Mouse (Mus musculus): ENCODE results near the gene C1qtnf7.

The C1qtnf7 gene

GRCm38 (mm10) chr5:43625407-43625806, 110.1 kb downstream of the C1qtnf7 start:
- DNase-seq: no peak

GRCm38 (mm10) chr5:43634071-43634601, 118.8 kb downstream of the C1qtnf7 start:
- DNase-seq: no peak

- DNase-seq: no peak
Observed at GRCm38 (mm10) chr5:43634602-43635081, 119.3 kb downstream of the C1qtnf7 start.

- no peak for DNase-seq
Observed at GRCm38 (mm10) chr5:43645020-43645419, 129.7 kb downstream of the C1qtnf7 start.

- no peak for DNase-seq
Observed at GRCm38 (mm10) chr5:43647098-43647774, 131.9 kb downstream of the C1qtnf7 start.

GRCm38 (mm10) chr5:43661498-43661897, 146.2 kb downstream of the C1qtnf7 start:
- DNase-seq: no peak

- no peak for DNase-seq
Observed at GRCm38 (mm10) chr5:43661997-43662961, 146.9 kb downstream of the C1qtnf7 start, which contains the start of gene Cc2d2a. Gene Cc2d2a (plus strand): TSS chr5:43662346.

GRCm38 (mm10) chr5:43663531-43663930, 148.2 kb downstream of the C1qtnf7 start:
- DNase-seq: no peak

- no peak for DNase-seq
Observed at GRCm38 (mm10) chr5:43665144-43665543, 149.8 kb downstream of the C1qtnf7 start.
